Mouse (Mus musculus): ENCODE measurements around the gene Muc2.
"Not testable (repeated sequence)": the region's sequence is repeated elsewhere in the genome, so short reads cannot be mapped to it uniquely, and the experiment has no call there.

Gene Muc2

DNA sequence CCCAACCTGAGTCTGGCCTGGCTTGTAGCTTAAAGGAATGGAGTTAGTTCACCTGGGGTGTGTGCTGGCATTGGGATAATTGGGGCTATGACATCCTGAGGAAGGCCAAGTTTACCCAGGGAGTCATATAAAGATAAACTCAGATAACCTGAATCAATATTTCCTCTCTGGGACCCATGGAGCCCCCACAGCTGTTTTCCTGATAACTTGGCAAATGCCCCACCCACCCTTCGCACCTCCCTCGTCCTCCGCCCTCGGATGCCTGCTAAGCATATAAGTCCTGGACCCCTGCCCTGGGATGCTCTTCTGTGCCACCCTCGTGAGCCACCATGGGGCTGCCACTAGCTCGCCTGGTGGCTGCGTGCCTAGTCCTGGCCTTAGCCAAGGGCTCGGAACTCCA lies at the start of gene Muc2:
Muc2 (plus strand) TSS at position 301 of the 400 bp plus-strand sequence.
- no peak for DNase-seq (ENCODE audit: low read depth)

DNA sequence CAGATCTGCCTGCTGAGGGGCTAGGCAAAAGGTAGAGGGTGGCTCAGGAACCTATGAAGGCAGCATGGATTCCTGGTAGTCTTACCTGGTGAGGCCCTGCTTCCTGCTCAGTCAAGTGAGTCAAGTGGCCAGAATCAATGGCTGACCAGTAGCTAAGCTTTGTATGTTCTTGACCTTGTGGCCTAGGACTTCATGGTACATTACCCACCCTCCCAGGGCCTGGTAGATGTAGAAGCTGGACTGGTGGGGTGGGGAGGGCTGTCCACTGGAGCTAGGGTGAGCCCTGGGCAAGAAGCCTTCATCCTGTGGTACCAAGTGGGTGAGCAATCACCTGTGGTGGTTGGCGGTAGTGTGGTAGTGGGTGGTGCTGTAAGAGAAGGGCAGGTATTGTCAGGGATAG lies 47.8 kb upstream of the Muc2 start:
- no peak for DNase-seq (ENCODE audit: low read depth)

DNA sequence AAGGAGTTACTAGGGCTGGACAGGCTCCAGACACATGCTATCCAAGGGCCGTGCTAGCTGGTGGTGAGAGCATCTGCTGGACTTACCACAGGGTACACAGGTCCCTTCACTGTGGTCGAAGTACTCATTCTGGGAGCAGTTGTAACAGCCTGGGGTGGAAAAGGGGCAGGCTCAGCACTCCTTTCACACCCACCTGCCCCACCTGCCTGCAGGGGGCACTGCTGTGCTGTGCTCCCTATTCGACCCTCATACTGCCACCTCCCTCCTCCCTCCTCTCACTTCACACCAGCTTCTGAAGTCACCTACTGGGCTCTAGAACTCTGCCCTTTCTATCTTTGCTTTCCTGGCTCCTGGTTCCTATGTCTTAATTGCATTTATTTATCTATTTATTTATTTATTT lies 47.0 kb upstream of the Muc2 start:
- DNase-seq (ENCODE audit: low read depth) = no peak

DNA sequence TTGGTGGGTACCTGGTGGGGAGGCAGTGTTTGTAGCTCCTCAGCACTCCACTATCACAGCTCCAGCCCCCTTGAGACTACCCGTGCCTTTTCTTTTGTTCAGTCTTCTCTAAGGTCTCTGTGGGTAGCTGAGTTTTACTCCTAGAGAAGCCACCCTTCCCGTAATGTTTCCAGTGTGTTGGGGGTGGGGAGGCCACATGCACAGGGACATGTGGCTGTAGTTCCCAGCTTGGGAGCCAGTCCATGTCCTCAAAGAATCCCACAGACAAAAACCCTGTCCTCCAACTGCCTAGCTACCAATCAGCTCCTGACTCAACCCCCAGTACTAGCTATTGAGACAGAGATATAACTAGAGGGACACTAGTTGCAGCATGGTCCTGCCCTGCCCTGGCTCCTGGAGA lies 43.1 kb upstream of the Muc2 start:
- DNase-seq (ENCODE audit: low read depth) = no peak

DNA sequence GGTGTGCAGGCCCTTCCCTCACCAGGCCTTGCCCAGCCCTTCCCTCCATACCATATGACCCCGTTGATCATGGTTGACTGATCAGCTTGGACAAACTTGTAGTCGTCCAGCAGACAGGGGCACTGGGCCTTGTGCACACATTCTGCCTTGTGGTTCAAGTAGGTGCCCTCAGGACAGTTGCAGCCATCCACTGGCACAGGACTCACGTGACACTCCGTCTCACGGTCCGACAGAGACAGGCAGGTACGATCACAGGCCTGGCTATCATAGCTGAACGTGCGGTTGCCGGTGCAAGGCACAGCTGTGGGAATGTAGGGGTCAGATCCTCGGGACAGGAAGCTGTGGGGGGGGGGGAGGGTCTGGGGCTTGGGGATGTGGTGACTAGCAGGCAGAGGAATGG lies 42.3 kb upstream of the Muc2 start:
- DNase-seq (ENCODE audit: low read depth) = no peak

DNA sequence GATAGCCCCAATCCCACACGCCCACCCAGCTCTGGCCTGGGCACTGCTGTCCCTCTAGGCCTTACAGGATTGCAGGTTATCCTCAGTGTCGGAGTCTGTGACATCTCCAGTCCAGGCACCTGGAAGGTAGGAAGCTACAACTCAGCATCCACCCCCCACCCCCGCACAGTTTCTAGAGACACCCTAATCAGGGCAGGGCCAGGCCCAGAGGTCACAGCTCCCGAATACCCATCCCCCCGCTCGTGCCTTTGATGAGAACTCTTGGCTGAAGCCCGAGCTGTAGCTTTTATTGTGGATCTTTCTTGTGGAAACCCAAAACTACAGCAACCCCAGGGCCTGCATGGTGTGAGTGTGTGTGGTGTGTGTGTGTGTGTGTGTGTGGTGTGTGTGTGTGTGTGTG lies 37.9 kb upstream of the Muc2 start:
- DNase-seq (ENCODE audit: low read depth) = no peak

DNA sequence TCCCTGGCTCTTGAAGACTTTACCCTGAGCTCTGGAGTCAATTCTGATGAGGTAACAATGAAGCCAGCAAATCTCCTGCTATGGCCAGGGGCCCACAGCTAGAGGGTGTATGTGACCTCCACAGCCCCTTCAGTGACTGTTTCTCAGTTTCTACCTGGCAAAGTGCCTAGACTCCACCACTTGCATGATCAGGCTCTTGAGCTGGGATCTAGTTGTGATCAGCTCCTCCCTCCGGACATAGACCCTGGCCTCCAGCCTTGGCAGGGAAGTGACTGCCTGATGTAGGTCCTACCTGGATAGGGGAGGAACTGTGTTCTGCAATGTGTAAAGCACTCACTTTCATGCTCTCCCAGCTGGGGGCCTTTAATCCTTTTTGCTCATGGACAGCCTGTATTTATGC lies 29.8 kb upstream of the Muc2 start:
- DNase-seq (ENCODE audit: low read depth) = no peak

DNA sequence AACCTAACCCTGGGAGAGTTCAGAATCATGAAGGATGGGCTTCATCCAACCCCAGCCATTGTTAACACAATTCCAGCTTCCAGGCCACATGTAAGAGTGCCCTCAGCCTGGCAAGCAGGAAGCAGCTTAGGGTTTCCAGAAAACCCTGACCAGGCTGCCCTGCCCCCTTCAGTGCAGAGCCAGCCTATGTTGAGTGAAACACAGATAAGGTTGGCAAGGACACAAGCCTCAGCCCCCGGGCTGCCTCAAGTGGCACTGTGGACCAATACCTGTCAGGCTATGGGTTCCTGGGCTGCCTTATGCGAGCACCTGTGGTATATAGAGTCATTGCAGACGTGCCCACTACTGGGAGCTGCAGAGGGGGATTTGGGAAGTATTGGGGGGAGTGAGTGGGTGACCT lies 28.7 kb upstream of the Muc2 start:
- DNase-seq (ENCODE audit: low read depth) = no peak

DNA sequence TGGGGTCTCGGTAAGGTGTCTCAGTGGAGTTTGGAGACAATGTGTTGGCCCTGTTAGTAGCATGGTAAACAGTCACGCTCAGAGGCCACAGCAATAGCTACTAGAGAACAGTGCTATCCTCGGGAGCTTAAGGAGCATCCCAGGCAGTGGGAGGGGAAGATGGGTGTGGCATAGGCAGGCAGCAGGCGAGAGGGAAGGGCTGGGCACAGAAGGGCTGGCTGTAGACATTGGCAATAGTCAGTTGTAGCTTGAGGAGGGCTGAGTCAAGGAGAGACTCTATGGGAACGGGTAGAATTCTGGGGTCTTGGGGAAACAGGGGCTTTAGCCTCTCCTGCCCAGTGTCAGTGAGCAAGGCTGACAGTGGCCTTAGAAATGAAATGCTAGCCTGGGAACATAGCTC lies 27.9 kb upstream of the Muc2 start:
- DNase-seq (ENCODE audit: low read depth) = no peak

DNA sequence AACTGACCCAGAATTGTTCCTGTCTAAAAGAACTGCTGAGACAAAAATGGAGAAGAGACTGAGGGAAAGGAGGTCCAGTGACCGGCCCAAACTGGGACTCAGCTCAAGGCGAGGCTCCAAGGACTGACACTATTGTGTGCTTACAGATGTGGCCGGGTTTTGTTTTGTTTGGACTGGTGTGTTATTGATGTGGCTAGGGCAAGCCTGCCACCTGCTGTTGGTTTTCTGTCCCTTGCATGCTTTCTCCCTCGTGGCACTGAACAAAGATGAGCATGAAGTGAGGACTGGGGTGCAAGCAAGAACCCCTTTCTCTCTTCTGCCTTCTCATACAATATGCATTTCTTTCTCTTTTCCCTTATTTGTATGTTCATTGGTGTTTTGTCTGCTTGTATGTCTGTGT lies 23.9 kb upstream of the Muc2 start:
- peak; percentile 33 for DNase-seq (ENCODE audit: low read depth)

DNA sequence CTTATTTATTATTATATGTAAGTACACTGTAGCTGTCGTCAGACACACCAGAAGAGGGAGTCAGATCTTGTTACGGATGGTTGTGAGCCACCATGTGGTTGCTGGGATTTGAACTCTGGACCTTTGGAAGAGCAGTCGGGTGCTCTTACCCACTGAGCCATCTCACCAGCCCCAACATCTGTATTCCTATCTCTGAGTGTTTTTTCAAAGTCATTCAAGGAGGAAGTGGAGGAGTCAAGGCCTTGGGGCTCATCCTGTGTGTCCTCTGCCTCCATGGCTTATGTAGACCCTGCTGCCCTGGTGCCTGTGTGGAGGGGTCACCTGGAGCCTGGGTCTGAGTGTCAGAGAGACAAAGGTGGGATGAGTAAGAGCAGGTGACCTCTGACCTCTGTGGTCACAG lies 21.0 kb upstream of the Muc2 start:
- DNase-seq (ENCODE audit: low read depth) = not testable (repeated sequence)

DNA sequence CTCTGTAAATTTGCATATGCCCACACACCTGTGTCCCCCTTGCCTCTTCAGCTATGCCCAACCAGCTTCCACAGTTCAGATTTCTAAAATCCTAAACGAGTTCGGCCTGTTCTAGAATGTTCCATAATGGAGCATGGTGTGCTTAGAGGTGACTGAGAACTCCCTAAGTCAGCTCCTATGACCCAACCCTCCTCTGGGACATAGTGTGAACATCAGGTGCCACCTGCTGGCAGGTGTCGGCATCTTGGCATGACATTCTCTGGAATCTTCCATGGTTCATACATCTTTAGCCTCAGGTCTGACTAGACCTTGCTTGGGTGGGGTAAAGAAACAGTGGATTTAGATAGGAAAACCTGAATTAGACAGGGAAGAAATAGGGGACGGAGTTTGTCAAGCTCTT lies 19.1 kb upstream of the Muc2 start:
- no peak for DNase-seq (ENCODE audit: low read depth)

DNA sequence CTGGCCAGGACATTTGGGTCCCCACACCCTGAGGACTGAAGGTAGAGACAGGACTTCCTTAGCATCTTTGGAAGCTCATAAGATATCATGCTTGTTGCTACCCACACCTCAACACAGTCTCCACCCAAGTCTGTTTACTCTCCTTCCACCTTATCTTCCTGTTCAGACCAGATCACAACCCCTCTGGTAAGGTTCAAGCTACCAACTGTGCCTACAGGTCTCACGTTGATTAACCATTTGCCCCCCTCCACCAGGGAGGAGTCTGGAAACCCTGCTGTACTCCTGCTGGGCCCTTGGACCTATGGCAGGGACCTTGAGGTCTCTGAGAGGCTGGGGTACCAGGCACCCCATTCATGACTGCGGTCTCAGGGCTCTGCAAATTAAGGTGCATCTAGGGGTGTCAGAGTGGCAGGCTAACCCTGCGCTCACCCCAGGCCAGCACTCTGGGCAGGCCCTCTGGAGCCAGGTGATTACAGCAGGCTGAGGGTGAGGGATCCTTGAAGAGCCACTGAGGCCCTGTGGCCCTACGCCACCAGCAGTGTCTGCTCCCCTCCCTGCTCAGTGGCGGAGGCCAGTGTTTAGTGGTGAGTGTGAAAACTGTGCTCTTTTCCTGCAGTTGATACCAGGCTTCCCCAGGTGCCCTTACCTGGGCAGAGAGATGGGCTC lies 18.4 kb upstream of the Muc2 start:
- DNase-seq (ENCODE audit: low read depth) = no peak

DNA sequence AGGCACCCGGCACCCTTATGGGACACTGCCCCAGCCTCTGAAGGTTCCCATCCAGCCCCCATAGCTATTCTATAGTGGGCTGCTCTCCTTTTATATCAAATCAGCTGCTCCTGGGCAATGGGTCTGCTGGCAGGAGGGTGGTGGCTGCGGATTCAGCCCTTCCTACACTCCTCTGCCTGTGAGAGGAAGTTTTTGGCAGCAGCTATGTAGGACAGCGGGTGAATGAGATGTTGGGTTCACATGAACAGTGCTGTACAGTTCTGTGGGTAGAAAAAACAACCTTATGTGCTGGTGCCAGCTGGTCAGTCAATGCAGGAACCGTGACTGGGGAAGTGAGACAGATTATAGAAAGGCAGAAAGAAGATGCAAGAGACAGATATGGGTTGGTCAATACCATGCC lies 11.2 kb upstream of the Muc2 start:
- DNase-seq (ENCODE audit: low read depth) = no peak

DNA sequence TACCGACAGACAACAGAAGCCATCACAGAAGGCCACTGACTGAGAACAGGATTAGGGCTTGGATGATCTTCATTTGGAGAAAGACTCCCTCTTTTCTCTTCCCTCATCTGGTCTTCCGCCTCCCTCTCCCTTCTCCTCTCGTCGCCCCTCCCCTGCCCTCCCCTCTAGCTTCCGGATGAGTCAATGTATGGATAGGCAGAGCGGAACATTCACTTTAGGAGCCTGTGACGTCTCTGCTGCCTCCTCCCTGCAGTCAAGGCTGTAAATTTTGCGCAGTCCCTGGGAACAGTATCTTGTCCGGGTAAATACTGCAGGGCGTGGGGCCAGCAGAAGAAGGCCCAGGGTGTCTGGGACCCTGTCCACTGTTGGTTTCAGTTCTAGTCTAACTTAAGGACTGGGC lies 2.8 kb upstream of the Muc2 start:
- no peak for DNase-seq (ENCODE audit: low read depth)

DNA sequence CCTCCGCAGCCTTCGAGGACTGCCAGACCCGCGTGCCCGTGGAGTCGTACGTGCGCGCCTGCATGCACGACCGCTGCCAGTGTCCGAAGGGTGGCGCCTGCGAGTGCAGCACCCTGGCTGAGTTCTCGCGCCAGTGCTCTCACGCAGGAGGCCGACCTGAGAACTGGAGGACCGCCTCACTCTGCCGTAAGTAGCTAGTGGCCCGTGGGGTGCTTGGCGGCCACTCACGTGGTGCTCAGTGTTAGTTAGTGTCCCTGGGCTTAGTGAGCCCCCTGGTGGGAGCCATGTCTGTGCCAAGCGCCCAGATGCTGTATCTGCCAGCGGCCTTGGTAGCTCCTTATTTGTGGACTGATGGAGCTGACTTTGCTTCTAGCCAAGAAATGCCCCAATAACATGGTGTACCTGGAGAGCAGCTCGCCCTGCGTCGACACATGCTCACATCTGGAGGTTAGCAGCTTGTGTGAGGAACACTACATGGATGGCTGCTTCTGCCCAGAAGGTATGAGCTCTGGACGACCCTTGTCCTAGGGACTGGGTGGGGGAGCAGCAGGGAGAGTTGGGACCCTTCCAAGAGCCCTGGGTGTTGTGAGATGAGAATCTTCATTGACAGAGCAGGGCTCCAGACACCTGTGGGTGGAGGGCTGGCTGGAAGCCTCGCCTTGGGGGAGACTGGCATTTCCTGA lies 3.6 kb downstream of the Muc2 start:
- DNase-seq (ENCODE audit: low read depth) = no peak

DNA sequence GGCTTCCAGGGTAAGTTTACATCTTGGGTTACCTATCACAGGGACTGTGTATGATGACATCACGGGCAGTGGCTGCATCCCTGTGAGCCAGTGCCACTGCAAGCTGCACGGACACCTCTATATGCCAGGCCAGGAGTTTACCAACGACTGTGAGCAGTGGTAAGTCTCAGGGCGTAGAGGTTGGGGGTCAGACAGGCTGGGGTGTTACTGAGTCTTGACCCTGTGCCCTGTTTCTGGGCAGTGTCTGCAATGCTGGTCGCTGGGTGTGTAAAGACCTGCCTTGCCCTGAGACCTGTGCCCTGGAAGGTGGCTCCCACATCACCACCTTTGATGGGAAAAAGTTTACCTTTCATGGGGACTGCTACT lies 4.1 kb downstream of the Muc2 start:
- no peak for DNase-seq (ENCODE audit: low read depth)

DNA sequence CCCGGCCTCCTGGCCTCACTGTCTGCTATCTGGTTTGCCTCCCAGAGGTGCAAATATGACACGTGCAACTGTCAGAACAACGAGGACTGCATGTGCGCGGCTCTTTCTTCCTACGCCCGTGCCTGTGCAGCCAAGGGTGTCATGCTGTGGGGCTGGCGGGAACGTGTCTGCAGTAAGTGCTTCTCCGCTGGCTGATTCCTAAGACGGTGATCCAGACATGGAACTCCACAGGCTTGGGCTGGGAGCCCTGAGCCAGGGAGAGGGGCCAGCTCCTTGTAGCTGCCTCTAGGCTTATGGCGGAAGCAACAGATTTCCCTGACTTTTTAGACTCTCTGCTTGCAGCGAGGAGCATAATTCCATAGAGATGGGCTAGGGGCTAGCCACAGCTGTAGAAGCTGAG lies 6.4 kb downstream of the Muc2 start:
- DNase-seq (ENCODE audit: low read depth) = no peak

DNA sequence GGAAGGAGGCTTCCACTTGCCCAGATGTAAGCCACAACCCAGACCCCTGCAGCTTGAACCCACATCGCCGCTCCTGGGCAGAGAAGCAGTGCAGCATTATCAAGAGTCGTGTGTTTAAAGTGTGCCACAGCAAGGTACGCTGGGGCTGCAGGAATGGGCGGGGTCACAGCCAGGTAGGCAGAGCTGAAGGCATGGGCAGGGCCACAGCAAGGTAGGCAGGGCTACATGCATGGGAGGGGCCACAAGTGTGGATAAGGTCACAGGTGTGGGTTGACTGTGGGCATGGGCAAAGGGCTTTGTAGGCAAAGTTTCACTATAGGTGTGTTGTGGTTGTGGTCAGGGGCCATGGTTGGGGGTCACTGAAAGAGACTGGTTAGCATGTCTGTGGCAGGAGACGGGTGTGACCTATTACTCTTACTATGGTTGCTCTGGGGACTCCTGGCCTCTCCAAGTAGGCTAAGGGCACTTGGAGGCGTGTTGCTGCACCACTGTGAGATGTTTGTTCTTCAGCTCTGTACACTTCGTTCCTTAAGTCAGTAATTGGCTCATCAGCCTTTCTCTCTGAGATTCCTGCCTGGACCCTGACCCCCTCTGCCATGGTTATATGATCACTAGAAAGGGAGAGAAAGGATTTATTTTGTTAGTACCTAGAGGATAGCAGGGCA lies 9.5 kb downstream of the Muc2 start:
- DNase-seq (ENCODE audit: low read depth) = no peak

DNA sequence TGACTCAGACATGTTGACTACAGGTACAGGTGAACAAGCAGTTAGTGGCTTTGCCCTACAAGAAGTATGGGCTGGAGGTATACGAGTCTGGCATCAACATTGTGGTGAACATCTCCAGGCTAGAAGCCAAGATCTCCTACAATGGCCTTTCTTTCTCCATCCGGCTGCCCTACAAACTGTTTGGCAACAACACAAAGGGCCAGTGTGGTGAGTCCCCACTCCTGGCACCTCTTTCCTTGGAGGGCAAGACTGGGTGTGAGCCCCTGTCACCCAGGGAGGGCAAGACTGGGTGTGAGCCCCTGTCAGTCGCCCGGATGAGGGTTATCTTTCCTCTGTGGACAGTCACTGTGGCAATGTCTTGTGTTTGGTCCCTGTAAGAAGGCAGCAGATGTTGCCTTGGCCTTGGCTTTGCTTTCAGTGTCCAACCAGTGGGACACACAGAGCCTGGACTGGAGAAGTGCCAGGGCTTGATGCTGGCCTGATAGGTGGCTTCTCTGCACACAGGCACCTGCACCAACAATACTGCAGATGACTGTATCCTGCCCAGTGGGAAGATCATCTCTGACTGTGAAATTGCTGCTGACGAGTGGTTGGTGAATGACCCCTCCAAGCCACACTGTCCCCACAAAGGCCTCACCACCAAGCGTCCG lies 57.4 kb downstream of the Muc2 start:
- DNase-seq (ENCODE audit: low read depth) = no peak

DNA sequence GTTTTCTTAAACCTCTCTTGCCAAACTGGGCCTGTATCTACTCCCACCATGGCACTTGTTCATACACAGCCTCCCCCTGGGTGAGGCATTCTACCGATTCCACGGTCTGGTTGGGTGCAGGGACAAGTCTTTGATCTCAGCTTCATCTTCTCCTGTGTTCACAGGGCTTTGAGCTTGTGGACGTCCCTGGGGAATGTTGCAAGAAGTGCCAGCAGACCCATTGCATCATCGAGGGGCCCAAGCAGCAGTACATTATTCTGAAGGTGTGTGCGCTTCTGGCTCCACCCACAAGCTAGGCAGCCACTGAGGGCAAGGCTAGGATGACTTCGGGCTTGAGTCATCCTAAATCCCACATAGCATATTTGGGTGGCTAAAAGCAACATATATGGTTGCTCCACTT lies 62.4 kb downstream of the Muc2 start:
- DNase-seq (ENCODE audit: low read depth) = no peak

DNA sequence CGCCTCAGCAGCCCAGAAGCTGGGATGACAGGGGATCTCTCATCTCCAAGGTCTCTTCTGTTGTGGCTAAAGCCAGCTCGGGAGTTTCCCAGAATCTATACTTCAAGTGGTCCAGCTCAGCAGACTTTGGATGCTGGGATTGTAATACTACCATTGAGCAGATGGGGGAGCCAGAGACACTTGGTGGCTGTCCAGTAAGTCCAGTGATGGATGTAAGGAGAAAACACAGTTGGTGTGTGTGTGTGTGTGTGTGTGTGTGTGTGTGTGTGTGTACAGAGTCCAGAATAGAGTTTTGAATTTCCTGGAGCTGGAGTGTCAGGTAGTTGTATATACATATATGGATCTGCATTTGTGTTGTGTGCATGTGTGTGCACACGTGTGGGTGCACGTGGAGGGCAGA lies 65.7 kb downstream of the Muc2 start:
- DNase-seq (ENCODE audit: low read depth) = peak; percentile 48

DNA sequence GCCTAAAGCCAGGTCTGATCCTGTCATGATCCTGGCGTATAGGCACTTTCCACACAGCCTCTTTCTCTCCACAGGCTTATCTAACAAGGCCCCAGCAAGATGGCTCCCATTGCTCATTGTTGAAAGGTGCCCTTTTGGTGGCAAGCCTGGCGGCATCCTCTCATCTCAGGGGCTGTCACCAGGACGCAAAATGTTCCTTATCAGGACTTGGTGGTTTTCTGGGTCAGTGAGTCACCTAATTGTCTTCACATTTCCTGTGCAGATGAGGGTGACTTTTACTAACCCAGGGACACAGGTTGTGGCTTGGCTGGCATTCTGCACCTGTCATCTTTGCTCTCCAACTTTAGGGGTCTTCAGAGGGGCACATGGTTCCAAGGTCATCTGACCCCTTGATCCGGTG lies 68.2 kb downstream of the Muc2 start:
- no peak for DNase-seq (ENCODE audit: low read depth)
